Mouse (Mus musculus) thymus, adult 2 months (tissue): ENCODE data around the gene Exoc6b. TPM values are rescaled to one million over a fixed set of nuclear protein-coding genes. Genes with fewer than 3 reads are reported as not detected.
A peak's percentile ranks its signal among the peaks of the same experiment; 100 is the strongest.

Experiments used
- DNase-seq: peaks from one replicate; pipeline ENCODE4 v3.0.0; 2021
- H3K27ac ChIP-seq: fragments of 200-500 bp; 2 replicates; pipeline ENCODE4 v1.5.1; 2012; ENCODE audit warnings: low read length, control low read depth; ENCODE audit not compliant: control insufficient read depth, insufficient read depth
- H3K27me3 ChIP-seq: fragments of 200-500 bp; 2 replicates; pipeline ENCODE4 v1.6.1; 2012; ENCODE audit warnings: mild to moderate bottlenecking, low read length, moderate library complexity, mixed read lengths; ENCODE audit not compliant: control insufficient read depth, insufficient read depth
- H3K36me3 ChIP-seq: fragments of 200-500 bp; 2 replicates; pipeline ENCODE4 v1.6.1; 2012; ENCODE audit warnings: mild to moderate bottlenecking, low read length, moderate library complexity; ENCODE audit not compliant: control insufficient read depth, insufficient read depth
- H3K4me1 ChIP-seq: fragments of 200-500 bp; replicated peaks from 2 replicates; pipeline ENCODE4 v1.6.1; 2012; ENCODE audit warnings: low read length; ENCODE audit not compliant: control insufficient read depth, insufficient read depth
- H3K4me3 ChIP-seq: fragments of 200-500 bp; 2 replicates; pipeline ENCODE4 v1.5.1; 2012; ENCODE audit warnings: mild to moderate bottlenecking, low read length, control low read depth, moderate library complexity; ENCODE audit not compliant: control insufficient read depth, insufficient read depth
- CTCF ChIP-seq: fragments of 200-500 bp; IDR thresholded peaks from 2 replicates; pipeline ENCODE4 v1.5.1; 2012; ENCODE audit warnings: mild to moderate bottlenecking, control low read depth, low read length, moderate library complexity, borderline replicate concordance; ENCODE audit not compliant: control insufficient read depth, poor library complexity, insufficient read depth; ENCODE audit errors: extremely low read depth
- POLR2A ChIP-seq: fragments of 200-500 bp; IDR thresholded peaks from 2 replicates; pipeline ENCODE4 v1.6.1; 2012; ENCODE audit warnings: mild to moderate bottlenecking, low read length, control low read depth, moderate library complexity; ENCODE audit not compliant: control insufficient read depth, poor library complexity, insufficient read depth; ENCODE audit errors: extremely low read depth
- WGBS: fragments of 180-500 bp; shearing (Covaris S2); methylation state at CpG from one replicate; pipeline ENCODE4 v1.1.7; 2018; 5-methylcytosine and 5-hydroxymethylcytosine counted together
- polyA plus RNA-seq: library from polyadenylated mRNA; depleted of rRNA; stranded (reverse); fragments of >200 nt; gene quantifications from 2 replicates; pipeline ENCODE4 v1.2.3, GENCODE M21; 2012

The Exoc6b gene
- polyA plus RNA-seq, 1 experiment = 8.2 TPM

DNA sequence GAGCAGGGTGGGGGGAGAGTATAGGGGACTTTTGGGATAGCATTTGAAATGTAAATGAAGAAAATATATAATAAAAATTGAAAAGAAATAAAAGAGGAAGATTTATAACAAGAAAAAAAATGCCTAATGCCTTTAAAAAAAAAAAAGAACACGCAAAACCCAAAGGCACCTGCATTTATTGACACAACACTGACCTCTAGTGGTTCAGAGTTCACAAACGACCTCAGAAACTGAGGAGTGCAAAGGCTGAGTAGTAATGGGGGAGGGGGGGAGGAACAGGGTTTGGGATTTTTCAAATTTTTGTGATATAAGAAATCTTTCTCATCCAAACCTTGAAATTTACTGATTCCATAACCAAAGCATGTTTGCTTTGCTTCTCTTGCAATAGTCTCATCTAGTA lies 156.9 kb downstream of the Exoc6b start:
- no peaks in the 10 kb centered on the region for H3K27me3 ChIP-seq
- WGBS = 3% methylated on average over 2 of the region's 2 CpGs
- no peaks in the 10 kb centered on the region for H3K36me3 ChIP-seq
- TF ChIP-seq CTCF (no peak), POLR2A (no peak)
- peak; percentile 14 for DNase-seq
- H3K4me3 ChIP-seq = no peak overlapping the region
- no peak overlapping the region for H3K27ac ChIP-seq
- H3K4me1 ChIP-seq = no peaks in the 10 kb centered on the region

DNA sequence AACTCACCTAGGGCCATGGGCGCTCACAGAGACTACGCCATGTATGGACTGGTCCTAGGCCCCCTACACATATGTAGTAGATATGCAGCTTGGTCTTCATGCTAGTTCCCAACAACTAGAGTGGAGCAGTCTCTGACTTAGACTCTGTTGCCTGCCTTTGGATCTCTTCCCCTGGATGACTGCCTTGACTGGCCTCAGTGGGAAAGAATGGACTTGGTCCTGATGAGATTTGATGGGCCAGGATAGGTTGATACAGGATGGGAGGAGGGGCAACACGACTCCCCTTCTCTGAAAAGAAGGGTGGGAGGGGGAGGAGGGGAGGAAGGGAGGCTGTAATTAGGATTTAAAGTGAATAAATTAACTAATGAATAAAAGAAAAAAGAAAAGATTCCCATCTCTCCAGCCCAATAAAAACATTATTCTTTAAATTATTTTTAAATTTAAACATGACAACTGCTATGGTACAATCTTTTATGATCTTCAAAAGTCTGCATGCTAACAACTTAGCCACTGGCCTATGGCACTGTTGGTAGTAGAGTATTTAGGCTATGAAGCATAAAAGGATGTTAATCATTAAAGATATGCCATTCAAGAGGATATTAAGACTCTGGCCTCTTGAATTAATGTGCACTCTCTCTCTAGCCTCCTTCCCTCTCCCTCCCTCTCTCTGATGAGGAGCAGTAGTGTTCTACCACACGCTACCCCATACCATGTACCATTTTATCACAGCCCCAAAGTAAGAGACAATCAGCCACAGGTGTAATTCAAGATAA lies 170.1 kb downstream of the Exoc6b start:
- no peak overlapping the region for H3K4me3 ChIP-seq
- H3K4me1 ChIP-seq = no peaks in the 10 kb centered on the region
- no peak for DNase-seq
- TF ChIP-seq POLR2A (no peak), CTCF (no peak)
- no peak overlapping the region for H3K27ac ChIP-seq
- no peaks in the 10 kb centered on the region for H3K27me3 ChIP-seq
- no peaks in the 10 kb centered on the region for H3K36me3 ChIP-seq
- WGBS = 97% methylated on average over 4 of the region's 4 CpGs

DNA sequence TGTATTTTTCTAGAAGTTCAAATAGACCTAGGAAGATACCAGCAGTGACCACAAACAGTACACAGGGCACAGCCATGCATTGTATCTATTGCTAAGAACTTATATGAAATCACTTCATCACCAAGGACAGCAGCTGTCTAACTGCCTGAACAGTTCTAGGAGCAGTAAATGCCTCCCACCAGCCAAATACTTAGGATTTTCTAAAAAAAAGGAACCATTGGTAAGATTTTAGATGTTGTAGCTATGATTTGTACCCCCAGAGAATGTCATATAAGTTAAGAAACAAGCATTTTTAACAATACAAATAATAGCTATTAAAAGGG lies 175.6 kb downstream of the Exoc6b start:
- Histone ChIP-seq H3K4me1 (no peaks in the 10 kb centered on the region), H3K4me3 (no peak overlapping the region), H3K36me3 (no peaks in the 10 kb centered on the region), H3K27ac (no peak overlapping the region), H3K27me3 (no peaks in the 10 kb centered on the region)
- no peak for TF ChIP-seq POLR2A
- DNase-seq = no peak

DNA sequence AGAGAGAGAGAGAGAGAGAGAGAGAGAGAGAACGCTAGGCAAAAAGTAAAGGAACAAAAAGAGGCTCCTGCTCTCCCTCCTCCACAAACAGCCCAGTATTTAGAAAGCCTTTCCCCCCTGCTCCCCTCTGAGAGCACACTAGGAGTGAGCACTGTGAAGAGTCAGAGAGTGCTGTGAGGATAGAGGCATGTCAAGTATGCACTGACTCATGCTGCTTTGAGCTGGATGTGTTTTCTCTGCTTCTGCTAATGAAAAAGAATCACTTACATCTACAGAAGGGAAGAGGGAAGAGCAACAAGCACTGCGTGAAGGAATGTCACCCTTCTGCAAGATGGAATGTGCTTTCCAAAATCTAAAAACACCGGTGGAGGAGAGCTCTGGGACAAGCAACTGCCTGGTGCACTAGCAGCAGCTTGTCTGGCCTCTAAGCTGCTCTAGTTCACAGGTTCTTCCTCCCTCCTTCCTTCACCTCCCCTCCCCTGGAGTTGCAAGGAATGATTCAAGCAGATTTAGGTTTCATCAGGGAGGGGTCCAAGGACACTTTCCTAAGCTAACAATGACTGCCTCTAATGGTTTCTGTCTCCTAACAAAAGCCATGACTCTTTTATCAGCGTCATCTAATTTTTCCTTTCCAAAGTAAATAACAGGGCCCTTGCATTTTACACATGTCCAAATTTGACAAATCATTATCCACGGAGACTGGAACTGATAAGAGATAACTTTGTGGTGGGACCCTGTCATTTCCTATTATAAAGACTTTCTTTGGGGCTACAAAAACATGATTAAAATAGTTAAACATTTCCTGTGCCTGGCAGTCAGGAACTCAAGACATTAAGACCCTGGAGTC lies 176.2 kb downstream of the Exoc6b start:
- no peak overlapping the region for H3K4me3 ChIP-seq
- H3K36me3 ChIP-seq = no peaks in the 10 kb centered on the region
- no peaks in the 10 kb centered on the region for H3K27me3 ChIP-seq
- no peaks in the 10 kb centered on the region for H3K4me1 ChIP-seq
- H3K27ac ChIP-seq = no peak overlapping the region
- no peak for DNase-seq
- 62% methylated on average over 5 of the region's 5 CpGs for WGBS
- TF ChIP-seq CTCF (no peak), POLR2A (no peak)

DNA sequence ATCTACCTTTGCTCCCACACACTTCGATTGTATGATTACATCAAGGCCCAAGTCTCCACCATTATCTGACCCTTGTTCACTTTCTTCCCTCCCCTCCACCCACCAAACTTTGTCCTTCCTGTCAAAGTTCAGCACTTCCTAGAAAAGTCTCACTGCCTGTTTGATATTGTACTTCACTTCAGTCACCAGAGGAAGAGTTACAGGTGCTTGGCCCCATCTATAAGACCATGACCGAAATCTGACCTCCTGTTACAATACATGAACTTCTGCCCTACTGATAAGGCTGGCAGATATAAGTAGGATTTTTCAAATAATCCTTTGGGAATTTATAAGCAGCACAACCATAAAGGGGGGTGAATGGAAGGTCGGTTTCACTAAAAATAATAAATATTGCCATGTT lies 182.8 kb downstream of the Exoc6b start:
- no peaks in the 10 kb centered on the region for H3K36me3 ChIP-seq
- H3K27me3 ChIP-seq = no peaks in the 10 kb centered on the region
- no peak overlapping the region for H3K4me3 ChIP-seq
- TF ChIP-seq CTCF = no peak
- TF ChIP-seq POLR2A = no peak
- H3K4me1 ChIP-seq = no peaks in the 10 kb centered on the region
- H3K27ac ChIP-seq = no peak overlapping the region
- WGBS = 89% methylated on average over 3 of the region's 3 CpGs
- DNase-seq = no peak

DNA sequence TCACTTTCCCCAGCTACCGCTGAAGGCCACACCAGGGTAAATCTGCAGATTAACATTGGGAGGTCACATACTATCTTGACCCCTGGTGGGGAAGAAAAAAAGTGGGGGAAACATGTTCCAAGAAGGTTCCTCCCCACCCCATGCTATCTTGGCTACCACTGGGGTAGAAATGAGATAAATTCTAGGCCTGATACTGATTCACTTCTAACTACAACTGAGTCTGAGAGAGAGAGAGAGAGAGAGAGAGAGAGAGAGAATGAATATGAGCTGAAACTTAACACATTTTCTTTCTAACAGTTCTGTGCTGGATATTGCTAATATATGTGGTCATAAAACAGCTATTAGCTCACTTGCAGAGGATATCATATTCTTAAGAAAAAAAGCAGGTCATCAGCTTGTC lies 184.2 kb downstream of the Exoc6b start:
- Histone ChIP-seq H3K36me3 (no peaks in the 10 kb centered on the region), H3K27ac (no peak overlapping the region), H3K4me3 (no peak overlapping the region), H3K4me1 (no peaks in the 10 kb centered on the region), H3K27me3 (no peaks in the 10 kb centered on the region)
- TF ChIP-seq POLR2A (no peak), CTCF (no peak)
- WGBS = 90% methylated on average over 1 of the region's 1 CpGs
- no peak for DNase-seq
